Mouse (Mus musculus): ENCODE measurements around the gene 4833427G06Rik.

DNA sequence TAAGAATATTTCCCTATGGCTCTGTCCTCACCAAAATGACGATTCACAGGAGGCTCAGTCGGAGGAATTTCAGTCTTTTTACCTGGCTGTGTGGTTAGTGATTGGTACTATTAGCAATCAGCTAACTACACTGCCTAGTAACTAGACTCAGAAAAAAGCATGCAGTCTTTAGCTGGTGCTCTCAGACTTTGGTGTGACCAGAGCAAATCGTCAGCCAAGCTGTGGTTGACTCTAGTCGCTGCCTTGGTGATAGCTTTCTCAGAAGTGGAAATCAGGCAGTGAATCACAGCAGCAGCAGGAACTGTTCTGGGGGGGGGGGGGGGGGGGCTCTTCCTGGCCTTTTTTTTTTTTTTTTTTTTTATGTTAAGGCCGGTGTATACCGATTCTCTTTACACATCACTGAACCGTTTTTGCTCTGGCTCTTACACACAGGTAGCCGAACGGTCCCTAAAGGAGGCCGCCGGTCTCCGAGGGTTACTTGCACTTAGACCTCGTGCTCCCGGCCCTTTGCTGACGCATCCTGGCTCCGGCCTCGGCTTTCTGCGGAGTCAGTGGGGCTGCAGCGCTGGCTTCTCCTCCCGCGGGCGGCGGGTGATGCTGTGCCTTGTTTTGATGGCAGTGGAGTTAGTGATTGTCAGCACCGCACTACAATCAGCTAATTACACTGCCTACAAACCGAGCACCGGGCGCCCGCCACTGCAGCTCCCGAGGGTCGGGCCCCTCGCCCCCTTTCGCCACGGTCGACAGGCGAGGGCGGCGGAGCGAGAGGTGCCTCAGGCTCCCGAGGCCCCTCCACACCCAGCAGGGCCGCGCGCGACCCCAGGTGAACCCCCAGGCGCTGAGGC is 1.3 kb upstream of the 4833427G06Rik start:
- TF ChIP-seq CTCF (IDR thresholded peaks at IDR 0.05; ENCODE audit: low read depth, low read length) (no peak), POLR2A (IDR thresholded peaks at IDR 0.05; ENCODE audit: extremely low read depth, insufficient read depth, low read length) (no peak)
